Mouse (Mus musculus): ENCODE measurements around the gene Zmynd8. TPM values are rescaled to one million over a fixed set of nuclear protein-coding genes. Genes with fewer than 3 reads are reported as not detected.

The Zmynd8 gene
- 98.3 TPM for polyA plus RNA-seq (2021)

- no peaks in the 10 kb centered on the region for H3K27me3 ChIP-seq
- ChIA-PET POLR2A (interaction anchor here (1.0 kb wide), 1 partner anchor 13 kb away, joined by 3 read pairs; no protein-coding TSS in a partner anchor), CTCF (interaction anchor here (1.1 kb wide), 1 partner anchor 80 kb away, joined by 4 read pairs; no protein-coding TSS in a partner anchor)
- TF ChIP-seq CTCF (IDR thresholded peaks at IDR 0.05) = no peak
- in situ Hi-C loops (cut with MboI; ENCODE audit: low pct_unique_long_range_greater_than_20kb) = no loop called here
- ATAC-seq (no peak), DNase-seq (ENCODE audit: low read depth, low spot score) (no peak)
Observed at GRCm38 (mm10) chr2:165898202-165899194, at the start of gene Zmynd8. Gene Zmynd8 (minus strand): TSS chr2:165899016.

DNA sequence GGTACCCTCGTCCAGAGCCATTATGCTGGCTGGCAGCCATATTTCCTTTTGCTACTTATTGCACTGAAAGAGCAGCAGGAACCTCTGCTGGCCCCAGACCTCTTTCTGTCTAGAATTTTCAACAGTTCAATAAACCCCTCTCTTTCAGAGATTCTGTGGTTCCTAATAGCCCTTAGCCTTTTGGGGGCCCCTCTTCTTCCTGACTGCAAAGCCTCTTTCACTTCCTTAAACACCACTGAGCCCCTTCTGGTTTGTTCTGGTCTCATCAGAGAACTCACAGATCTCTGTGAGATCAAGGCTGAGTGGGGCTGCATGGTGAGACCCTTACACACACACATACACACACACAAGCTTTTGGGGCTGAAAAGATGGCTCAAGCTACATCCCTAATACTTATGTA is 49.2 kb upstream of the Zmynd8 start:
- ChIA-PET CTCF (no interaction called here), POLR2A (no interaction called here)
- H3K27me3 ChIP-seq = no peaks in the 10 kb centered on the region
- TF ChIP-seq CTCF (IDR thresholded peaks at IDR 0.05) = no peak
- no peak for ATAC-seq
- in situ Hi-C loops (cut with MboI; ENCODE audit: low pct_unique_long_range_greater_than_20kb) = loop anchor here (25.0 kb wide), 1 partner anchor 614 kb away; no protein-coding TSS in a partner anchor
- no peak for DNase-seq (ENCODE audit: low read depth, low spot score)

- in situ Hi-C loops (cut with MboI; ENCODE audit: low pct_unique_long_range_greater_than_20kb) = loop anchor here (25.0 kb wide), 1 partner anchor 616 kb away; no protein-coding TSS in a partner anchor
- no peak for ATAC-seq
- POLR2A ChIA-PET = no interaction called here
- DNase-seq (ENCODE audit: low read depth, low spot score) = no peak
- no peak for TF ChIP-seq CTCF (IDR thresholded peaks at IDR 0.05)
- H3K27me3 ChIP-seq = no peaks in the 10 kb centered on the region
- CTCF ChIA-PET = no interaction called here
Observed at GRCm38 (mm10) chr2:165946046-165946564, 47.3 kb upstream of the Zmynd8 start.

- in situ Hi-C loops (cut with MboI; ENCODE audit: low pct_unique_long_range_greater_than_20kb) = loop anchor here (25.0 kb wide), 1 partner anchor 618 kb away; no protein-coding TSS in a partner anchor
- ChIA-PET CTCF (no interaction called here), POLR2A (no interaction called here)
- ATAC-seq = no peak
- no peaks in the 10 kb centered on the region for H3K27me3 ChIP-seq
- DNase-seq (ENCODE audit: low read depth, low spot score) = no peak
- no peak for TF ChIP-seq CTCF (IDR thresholded peaks at IDR 0.05)
Observed at GRCm38 (mm10) chr2:165944576-165945351, 45.9 kb upstream of the Zmynd8 start.

GRCm38 (mm10) chr2:165943113-165943512 is 44.3 kb upstream of the Zmynd8 start:
- POLR2A ChIA-PET = no interaction called here
- no peaks in the 10 kb centered on the region for H3K27me3 ChIP-seq
- CTCF ChIA-PET = interaction anchor here (0.8 kb wide), 1 partner anchor 103 kb away, joined by 3 read pairs; no protein-coding TSS in a partner anchor
- in situ Hi-C loops (cut with MboI; ENCODE audit: low pct_unique_long_range_greater_than_20kb) = loop anchor here (25.0 kb wide), 1 partner anchor 619 kb away; no protein-coding TSS in a partner anchor
- no peak for TF ChIP-seq CTCF (IDR thresholded peaks at IDR 0.05)
- no peak for ATAC-seq
- DNase-seq (ENCODE audit: low read depth, low spot score) = no peak

GRCm38 (mm10) chr2:165936106-165936505 is 37.3 kb upstream of the Zmynd8 start:
- no peak for ATAC-seq
- DNase-seq (ENCODE audit: low read depth, low spot score) = no peak
- H3K27me3 ChIP-seq = no peaks in the 10 kb centered on the region
- in situ Hi-C loops (cut with MboI; ENCODE audit: low pct_unique_long_range_greater_than_20kb) = loop anchor here (25.0 kb wide), 1 partner anchor 626 kb away; no protein-coding TSS in a partner anchor
- TF ChIP-seq CTCF (IDR thresholded peaks at IDR 0.05) = no peak
- ChIA-PET POLR2A (interaction anchor here (0.9 kb wide), 1 partner anchor 31 kb away, joined by 4 read pairs; no protein-coding TSS in a partner anchor), CTCF (no interaction called here)

DNA sequence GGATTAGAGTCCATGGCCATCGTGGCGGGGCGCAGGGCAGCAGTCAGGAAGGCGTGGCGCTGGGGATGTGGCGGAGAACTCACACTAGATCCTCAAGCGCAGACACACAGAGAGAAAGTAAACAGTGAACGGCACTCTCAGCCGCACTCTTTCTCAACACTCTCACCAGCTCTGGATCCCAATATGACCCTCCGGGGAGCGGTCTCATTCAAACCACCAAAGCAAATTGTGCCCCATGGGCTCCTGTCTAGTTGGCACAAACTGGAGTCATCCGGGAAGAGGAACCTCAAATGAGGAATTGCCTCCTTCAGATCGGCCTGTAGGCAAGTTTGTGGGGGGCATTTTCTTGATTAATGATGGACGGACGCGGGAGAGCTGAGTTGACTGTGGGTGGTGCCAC is 28.9 kb upstream of the Zmynd8 start:
- TF ChIP-seq CTCF (IDR thresholded peaks at IDR 0.05) = no peak
- POLR2A ChIA-PET = no interaction called here
- ATAC-seq = no peak
- CTCF ChIA-PET = no interaction called here
- H3K27me3 ChIP-seq = no peaks in the 10 kb centered on the region
- DNase-seq (ENCODE audit: low read depth, low spot score) = no peak
- in situ Hi-C loops (cut with MboI; ENCODE audit: low pct_unique_long_range_greater_than_20kb) = loop anchor here (25.0 kb wide), 1 partner anchor 635 kb away; no protein-coding TSS in a partner anchor

DNA sequence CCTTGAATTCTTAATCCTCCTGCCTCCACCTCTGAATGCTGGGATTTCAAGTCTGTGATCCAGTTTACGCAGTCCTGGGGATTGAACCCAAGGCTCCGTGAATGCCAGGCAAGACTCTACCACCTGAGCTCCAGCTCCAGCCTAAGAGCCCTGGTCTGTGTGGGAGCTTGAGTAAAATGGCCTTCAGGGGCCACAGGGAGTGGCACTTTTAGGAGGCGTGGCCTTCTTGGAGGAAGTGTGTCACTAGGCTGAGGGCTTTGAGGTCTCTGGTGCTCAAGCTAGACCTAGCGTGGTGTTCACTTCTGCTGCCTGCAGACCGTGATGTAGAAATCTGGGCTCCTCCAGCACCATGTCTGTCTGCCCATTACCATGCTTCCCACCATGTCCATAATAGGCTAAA is 27.4 kb upstream of the Zmynd8 start:
- no peaks in the 10 kb centered on the region for H3K27me3 ChIP-seq
- ChIA-PET CTCF (interaction anchor here (1.2 kb wide), 1 partner anchor 12 kb away, joined by 3 read pairs; no protein-coding TSS in a partner anchor), POLR2A (no interaction called here)
- no peak for TF ChIP-seq CTCF (IDR thresholded peaks at IDR 0.05)
- in situ Hi-C loops (cut with MboI; ENCODE audit: low pct_unique_long_range_greater_than_20kb) = loop anchor here (25.0 kb wide), 1 partner anchor 636 kb away; no protein-coding TSS in a partner anchor
- no peak for ATAC-seq
- no peak for DNase-seq (ENCODE audit: low read depth, low spot score)

DNA sequence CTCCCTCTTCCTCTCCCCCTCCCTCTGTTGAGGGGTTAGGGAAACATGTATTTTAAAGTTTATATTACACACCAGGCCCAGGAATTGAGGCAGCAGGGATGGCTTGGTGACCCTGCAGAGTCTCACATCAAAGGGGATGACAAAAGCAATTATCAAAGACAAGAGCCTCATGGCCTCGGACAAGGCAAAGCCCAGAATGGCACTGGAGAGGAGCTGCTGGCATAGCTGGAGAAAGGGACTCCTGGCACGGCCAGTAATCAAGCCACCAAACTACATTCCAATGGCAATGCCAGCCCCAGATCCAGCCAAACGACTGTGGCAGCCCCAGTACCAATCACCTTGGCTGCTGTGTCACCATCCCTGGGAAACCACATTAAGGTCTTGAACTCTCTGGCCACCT is 26.3 kb upstream of the Zmynd8 start:
- TF ChIP-seq CTCF (IDR thresholded peaks at IDR 0.05) = no peak
- DNase-seq (ENCODE audit: low read depth, low spot score) = no peak
- in situ Hi-C loops (cut with MboI; ENCODE audit: low pct_unique_long_range_greater_than_20kb) = loop anchor here (25.0 kb wide), 1 partner anchor 637 kb away; no protein-coding TSS in a partner anchor
- H3K27me3 ChIP-seq = no peaks in the 10 kb centered on the region
- ATAC-seq = no peak
- CTCF ChIA-PET = no interaction called here
- POLR2A ChIA-PET = no interaction called here

- ATAC-seq (no peak), DNase-seq (ENCODE audit: low read depth, low spot score) (no peak)
- in situ Hi-C loops (cut with MboI; ENCODE audit: low pct_unique_long_range_greater_than_20kb) = loop anchor here (5.0 to 25.0 kb wide), 4 partner anchors 63 to 638 kb away; no protein-coding TSS in a partner anchor
- no peaks in the 10 kb centered on the region for H3K27me3 ChIP-seq
- no peak for TF ChIP-seq CTCF (IDR thresholded peaks at IDR 0.05)
- CTCF ChIA-PET = no interaction called here
- POLR2A ChIA-PET = interaction anchor here (0.7 kb wide), 1 partner anchor 854 kb away, joined by 5 read pairs; no protein-coding TSS in a partner anchor
Observed at GRCm38 (mm10) chr2:165924695-165925094, 25.9 kb upstream of the Zmynd8 start.
